Mouse (Mus musculus) layer of hippocampus, postnatal 10 days (tissue): ENCODE measurements around the gene Gm17359. TPM values are rescaled to one million over a fixed set of nuclear protein-coding genes. Genes with fewer than 3 reads are reported as not detected.

ENCODE experiments used
- DNase-seq, 2 experiments: peaks; one replicate each; pipeline ENCODE4 v3.0.0; 2021; ENCODE audit warnings: low spot score in 2 of 2
- total RNA-seq, 2 experiments: library from RNA; stranded (reverse); gene quantifications; 2 replicates each; pipeline ENCODE4 v1.2.3; 2021

Gene Gm17359
- total RNA-seq, 2 experiments from 2014 or later = not detected

DNA sequence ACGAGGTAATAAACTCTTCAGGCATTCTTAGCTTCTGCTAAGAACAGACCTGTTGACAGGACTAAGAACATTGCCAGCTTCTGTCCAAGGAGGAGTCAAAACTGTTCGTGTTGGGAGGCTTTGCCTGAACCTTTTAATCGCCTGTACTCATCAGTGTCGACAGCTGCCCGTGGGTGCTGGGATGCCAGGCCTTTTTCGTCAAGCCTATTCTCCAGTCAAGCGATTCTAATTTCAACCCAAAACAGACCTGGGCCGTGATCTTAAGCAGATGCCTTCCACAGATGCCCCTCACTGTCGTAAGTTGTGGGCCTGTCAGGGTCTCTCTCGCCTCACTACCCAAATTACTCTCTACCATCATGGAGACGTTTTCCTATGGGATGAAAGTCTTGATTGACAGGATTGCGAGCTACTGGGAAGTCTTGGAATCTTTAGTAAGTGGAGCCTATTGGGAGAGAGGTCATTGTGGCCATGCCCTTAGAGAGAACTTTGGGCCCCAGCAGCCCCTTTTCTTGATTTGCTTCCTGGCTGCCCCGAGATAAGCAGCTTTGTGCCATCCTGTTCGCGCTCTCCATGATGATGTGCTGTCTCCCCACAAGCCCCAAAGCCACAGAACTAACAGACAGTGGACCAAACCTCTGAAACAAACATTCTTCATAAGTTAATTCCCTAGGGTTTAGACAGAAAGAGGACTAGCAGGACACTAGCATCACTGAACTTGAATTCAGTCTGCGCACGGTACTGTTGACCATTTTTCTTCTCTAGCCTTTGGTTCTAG, 6.7 kb downstream of the Gm17359 start:
- DNase-seq = no peak

DNA sequence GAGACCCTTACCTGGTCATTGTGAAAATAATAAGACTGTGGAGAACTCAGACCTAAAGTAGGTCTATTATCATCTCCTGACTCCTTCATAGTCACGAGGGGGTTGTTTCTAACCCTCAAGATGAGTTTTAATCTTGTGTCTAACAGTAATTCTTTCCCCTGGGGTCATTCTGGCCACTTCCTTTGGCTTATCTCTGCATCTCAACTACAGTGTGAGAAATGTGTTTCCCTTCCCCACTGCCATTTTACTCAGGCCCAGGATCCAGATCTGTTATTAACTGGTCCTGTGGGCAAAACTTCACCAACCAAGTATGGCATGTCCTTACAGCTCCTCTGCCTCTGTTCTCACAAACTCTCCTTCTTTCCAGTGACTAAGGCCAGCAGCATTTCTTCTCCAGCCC, 12.8 kb downstream of the Gm17359 start:
- no peak for DNase-seq

DNA sequence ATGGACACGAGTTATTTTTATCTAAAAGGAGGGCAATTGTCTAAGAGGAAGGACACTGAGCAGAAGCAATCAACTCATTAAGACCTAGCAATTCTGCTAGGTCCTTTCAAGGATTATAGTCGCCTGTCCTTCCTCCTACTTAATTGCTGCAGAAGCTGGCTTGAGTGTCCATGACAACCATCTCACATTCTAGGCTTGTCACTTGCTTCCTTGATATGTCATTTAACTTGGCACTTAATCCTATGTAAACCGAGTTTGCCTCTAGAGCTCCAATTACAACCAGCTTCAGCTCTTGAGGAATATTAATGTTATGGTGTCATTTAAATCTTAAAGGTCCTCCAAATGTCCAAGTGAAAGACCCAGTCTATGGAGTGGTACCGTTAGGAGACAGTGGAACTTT, 22.3 kb downstream of the Gm17359 start:
- DNase-seq = no peak

DNA sequence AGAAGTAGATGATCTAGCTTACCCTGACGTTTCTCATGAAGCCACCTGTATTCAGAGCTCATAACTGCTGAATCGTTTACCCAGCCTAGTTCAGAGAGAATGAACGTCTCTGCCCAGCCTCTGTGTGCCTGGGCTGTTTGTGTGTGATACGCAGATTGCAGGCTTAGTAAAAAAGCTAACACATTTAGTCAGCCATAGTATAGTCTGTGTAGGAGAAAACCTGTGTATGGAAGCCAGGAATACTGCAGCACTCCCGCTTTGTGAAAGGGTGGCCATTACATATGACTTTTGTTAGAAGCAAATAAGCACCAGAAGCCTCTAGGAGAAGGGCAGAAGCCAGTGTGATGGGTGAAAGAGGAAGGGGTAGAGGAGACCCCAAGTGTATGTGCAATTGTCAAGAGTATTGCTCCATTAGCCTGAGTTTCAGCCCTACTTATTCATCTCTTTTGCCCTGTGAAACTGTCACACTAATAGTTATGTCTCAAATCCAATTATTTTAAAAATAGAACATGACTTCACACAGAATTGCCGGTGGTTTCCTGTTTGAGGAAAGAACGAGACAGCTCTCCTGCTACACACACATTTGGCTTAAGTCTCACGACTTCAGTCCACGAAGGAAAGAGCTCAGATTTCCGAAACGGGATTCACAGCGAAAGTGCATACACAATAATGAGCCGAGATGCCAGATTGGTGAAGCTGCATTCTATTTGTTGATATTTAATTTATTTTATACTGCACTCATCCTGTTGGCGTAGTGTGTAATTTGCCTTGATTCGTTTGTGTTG, 24.0 kb downstream of the Gm17359 start:
- no peak for DNase-seq

DNA sequence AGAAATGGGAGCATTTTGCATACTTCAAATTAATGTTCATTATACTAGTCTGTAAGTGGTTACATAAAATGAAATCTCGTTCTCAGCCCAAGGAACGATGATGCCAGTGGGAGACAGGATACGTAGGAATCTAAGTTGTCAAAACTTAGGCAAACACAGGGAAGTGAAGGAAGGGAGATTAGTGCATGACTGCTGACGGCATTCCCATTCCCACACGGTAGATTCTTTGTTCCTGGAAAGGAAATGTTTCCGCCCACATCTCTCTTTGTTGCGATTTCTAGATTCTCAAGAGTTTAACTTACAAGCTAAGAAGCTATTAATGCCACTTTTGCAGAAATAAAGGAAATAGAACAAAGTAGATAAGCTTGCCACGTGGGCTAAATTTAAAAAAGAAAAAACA, 29.6 kb downstream of the Gm17359 start:
- no peak for DNase-seq

DNA sequence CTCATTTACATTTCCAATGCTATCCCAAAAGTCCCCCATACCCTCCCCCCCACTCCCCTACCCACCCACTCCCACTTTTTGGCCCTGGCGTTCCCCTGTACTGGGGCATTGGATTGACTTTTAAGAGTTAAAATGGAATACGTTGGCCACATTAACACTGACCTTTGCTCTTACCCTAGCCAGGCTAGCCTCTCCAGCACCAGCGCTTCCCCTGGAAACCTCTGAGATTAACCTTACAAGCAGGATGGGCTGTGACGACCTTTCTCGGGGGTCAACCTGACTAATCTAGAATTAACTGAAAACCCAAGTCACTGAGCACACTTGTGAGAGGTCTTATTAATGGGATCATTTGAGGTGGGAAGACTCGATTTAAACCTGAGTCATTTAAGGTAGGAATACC, 31.8 kb downstream of the Gm17359 start:
- no peak for DNase-seq

DNA sequence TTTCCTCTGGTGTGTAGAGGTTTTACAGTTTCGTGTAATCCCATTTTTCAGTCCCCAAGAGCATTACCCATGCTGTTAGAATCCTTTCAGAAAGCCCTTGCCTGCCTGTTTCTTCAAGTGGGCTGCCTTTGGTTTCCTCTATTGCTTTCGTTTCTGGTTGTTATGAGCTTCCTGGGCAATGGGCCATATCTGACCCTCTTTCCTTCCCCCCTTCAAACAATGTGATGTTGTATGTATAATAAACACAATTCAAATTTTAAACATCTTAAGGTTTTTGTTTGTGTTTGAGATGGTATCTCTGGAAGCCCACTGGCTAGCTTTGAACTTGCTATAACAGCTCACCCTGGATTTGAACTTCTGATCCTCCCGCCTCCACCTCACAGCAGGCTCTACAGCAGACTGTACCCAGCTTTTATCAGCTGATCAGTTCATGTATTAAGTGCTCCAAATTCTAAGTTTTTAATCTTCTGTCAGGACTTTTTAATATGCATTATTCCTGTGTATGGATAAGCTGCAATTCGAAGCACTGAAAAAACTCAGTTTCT, 34.0 kb downstream of the Gm17359 start:
- no peak for DNase-seq

DNA sequence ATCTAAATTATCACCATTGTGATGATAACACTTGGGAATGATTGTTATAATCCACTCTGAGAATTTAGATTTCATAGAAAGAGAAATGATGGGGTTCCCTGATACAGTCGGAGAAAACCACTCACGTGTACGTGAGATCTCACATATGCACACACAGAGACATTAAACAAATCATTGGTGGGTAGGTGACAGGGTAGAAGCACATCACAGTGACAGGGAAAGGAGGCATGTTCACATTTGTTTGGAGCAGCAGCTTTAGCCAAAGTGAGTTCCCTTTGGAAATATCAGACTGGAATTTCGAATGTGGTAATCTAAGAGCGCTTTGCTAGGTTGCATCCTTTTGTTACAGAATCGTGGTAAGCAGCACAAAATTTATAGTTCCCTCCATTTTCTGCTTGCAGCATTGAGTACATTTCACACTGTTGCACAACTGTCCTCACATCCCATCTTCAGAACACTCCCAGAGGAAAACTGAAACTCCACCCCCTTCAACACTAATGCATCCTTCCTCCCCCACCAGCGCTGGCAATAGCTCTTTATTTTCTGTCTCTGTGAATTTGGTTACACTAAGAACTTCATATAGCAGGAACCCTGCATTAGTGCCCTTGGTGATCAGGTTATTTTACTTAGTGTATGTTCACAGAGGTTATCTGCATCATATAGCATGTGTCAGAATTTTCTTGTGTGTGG, 35.2 kb downstream of the Gm17359 start:
- no peak for DNase-seq

DNA sequence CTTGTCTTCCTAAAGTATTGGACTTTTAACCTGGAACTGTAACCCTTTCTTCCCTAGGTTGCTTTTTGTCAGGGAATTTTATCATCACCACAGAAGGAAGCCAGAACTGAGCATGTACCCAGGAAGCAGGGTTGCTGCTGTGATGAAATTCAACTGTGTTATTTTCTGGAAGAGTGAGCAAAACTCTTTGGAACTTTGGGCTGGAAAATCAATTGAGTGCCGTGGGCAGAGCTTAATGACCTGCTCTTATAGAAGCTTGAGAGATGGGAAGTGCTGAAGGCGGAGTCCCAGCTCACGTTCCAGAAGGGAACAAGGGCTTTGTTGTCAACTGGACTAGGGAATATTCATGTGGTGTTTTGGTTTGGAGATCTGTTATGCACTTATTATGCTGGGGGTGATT, 37.5 kb downstream of the Gm17359 start:
- no peak for DNase-seq

DNA sequence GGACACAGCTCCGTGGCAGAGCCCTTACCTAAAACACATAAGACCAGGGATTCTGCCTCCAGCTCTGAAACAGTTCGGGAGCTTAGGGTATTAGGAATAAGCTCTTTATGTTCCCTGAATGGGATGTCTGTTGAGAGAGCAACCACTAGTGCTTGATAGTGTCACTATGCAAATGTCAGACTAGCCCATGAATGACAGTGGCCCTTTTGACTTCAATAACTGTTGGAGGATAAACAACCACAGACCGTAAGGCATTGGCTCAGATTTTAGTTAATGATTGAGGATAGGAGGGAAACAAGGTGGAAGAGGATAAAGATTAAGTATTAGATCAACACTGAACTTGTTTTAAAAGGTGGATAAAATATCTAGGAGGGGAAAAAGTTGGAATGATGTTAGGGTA, 41.6 kb downstream of the Gm17359 start:
- no peak for DNase-seq

DNA sequence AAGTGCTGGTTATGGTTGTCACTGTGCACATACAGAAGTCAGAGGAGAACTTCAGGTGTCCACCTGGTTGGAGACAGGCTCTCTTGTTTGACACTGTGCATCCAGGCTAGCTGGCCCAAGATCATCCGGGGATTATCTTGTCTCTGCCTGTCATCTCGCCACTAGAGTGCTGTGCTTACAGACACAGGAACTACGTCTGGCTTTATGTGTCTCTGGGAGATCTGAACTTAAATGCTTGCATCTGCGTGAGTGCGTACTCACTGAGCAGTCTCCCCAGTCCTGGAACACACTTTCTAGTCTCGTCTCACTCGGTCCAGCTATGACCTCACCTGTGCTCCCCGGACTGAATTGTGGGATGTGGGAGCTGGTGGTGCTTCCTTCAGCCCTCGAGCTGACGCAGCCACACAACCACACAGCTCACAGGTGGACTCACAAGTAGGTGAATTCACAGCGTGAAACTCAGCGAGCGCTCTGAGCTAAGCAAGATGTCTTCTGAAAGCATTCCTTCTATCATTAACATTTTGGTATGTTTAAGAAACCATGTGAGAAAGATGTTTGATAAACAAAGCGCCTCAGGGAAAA, 42.9 kb downstream of the Gm17359 start:
- DNase-seq = no peak

DNA sequence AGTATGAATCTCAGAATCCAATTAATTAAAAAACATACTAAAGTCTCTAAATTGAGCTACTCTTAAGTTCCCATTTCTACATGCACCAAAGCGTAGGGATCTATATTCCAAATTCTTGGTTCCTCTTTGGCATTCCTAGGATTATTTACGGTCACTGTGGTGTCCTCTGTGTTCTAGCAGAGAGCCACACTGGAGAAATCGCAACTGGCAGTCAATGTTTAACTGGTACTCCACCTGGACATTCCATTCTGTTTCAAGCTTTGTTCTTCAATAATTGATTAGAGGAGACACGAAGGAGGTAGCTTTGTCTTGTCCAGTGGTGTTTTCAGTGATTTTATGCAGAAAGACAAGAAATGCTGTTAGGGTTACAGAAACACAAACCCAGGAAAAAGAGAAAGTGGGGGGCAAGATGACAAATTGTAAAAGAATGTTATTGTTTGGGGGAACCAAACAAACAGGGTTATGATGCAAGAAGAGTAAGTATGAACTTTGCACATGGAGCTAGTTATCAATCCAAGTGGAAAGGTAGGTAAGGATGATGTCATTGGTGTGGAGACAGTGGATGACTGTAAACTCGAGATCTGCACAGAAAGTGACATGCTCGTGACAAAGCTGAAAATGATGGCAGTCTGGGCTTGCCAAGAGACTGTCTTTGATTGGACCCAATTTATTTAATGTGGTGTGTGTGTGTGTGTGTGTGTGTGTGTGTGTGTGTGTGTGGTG, 43.6 kb downstream of the Gm17359 start:
- no peak for DNase-seq

DNA sequence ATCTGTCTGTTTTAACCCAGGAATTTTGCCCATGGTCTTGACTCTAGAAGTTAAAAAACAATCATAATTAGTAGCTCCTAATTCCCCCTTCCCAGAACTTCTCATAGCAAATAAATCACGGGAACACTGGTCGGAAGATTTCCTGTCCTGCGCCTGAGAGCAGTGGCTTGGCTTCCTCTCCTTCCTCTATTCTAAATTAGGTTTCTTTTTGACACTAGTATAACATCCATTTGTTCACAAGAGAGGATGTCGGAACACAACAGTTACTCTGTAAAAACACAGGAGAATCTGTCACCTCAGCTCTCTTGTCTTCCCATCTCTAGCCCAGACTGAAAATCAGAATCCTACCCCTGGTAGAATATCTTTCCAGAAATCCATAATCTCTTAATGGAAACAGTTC, 44.9 kb downstream of the Gm17359 start:
- DNase-seq = no peak

DNA sequence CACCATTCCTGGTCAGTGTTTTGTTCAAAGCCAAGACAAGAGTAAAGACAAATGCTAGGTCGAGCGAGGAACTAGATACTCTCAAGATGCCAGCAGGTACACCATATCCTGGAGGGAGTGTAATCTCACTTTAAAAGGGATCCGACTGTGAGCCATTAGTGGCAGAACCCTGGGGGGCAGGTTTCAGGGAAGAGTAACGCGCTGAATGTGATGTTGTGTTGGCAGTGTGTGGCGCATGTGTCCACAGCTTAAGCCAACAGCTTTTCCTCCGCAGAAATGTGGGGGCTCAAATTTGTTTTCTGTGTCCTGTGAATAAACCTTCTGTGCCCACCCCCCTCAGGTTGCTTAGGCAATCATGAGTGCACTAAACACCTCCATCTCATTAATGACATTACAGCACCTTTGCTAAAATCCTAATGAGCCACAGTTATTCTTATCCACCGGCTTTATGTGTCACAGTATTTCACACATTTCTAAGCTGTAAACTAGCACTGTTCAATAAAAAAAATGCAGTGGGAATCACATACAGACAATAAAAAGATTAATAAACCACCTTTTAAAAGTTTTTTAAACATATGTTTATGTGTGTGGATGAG, 49.1 kb downstream of the Gm17359 start:
- no peak for DNase-seq

DNA sequence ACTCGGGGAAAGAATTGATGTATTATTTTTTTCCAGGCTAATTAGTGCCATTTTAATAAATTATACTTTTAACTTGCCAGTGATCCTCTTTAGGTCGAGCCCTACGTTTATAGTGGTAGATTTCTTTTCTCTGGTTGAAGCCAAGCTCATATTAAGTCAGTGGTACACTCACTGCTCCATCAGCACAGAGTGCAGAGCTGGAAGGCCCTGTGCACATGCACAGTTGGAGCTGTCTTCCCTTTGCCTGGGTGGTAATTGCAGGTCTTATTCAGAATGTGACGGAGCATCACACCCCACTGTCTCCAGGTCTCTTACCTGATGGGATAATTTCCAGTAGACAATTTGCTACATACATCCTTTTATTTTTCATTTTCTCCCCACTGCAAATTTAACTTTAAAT, 52.6 kb downstream of the Gm17359 start:
- no peak for DNase-seq

DNA sequence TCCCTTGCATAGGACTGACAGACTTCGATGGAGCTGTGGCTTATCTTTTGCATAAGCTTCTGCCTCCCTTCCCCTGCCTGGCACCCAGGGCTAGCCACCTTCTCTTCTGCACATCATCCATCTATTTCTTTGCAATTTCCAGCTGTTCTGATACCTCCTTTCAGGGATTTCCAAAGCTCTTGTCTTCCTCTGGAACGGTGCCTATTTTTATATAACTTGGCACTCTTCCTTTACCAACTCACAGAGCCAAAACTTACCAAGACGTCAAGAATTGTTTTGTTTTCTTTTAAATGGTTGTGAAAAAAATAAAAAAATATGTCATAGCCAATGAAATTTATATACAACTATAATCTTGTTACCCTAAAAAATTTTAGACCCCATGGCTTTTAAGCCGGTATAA, 64.1 kb downstream of the Gm17359 start:
- no peak for DNase-seq

DNA sequence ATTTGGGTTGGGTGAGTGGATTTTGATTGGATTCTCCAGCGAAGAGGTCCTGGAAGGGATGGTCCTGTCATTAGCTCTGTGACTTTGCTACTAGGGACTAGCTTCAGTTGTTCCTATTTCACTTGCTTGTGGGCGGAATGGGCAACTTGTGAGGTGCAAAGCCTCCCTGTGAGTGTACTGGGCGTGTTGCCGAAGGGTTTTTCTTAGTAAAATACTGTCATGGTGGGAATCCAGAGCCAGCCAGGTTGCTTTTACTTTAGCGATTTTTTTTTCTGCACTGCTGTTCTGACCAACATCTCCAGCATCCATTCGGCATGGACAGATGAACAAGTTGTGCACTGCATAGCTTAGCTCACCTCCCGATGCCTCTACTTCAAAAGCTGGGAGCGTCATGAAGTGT, 65.6 kb downstream of the Gm17359 start:
- DNase-seq = no peak

DNA sequence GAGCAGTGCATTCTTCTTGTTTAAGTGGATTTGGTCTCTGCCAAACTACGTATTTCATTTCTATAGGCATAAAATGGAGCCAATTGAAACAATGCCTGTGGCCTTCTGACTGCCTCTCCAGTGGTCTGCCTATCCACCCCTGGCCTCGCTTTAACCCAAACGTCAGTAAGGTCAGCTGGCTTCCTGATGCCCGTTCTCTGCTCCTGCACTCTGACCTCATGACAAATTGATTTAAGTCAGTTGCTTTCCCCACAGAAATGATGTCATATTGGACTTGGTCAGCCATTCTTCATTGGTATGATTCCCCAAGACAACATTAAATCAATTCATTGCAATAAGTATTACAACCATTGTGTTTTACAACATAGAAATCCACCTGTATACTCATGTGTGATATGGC, 72.1 kb downstream of the Gm17359 start:
- no peak for DNase-seq

DNA sequence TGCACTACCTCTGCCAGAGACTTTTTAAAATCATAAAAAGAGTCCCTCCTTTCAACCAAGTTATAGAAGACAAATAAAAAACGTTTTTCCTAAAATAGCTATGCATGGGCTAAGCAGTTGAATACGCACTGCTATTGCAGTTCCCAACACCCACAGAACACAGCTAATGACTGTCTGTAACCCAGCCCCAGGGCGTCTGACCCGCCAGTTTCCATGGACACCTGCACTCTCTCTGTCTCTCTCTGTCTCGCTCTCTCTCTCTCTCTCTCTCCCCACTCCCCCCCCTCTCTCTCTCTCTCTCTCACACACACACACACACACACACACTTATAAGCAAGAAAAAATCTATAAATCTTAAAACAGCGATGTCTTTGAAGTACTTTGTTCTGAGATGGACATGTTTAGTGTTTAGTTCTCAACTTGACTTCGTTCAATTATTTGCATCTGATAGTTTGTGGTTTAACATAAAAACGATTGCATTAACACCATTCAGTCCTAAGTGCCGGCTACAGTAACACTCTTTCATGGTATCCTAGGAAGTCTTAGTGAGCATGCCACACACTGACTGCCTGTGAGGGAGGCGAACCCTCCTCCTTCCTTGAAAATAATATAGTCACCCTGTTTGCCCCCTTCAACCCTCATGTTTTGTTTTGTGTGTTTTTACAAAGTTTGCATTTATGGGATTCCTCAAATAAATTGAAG, 73.6 kb downstream of the Gm17359 start:
- no peak for DNase-seq

DNA sequence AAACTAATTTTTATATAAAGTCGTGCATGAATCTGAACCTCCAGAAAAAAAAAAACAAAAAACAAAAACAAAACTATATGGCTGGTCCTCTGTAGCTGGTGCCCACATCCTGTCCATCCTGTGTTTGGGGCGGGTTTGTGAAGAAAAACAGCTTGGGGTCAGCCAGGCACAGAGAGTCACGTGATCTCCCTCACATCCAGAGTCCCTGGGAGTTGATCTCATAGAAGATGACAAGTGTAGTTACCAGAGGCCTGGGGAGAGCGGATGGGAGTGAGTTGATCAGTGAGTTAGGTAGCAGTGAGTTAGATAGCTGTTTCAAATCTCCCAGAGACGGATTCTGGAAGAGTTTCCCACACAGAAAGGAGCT, 74.2 kb downstream of the Gm17359 start:
- no peak for DNase-seq
